Mouse (Mus musculus) olfactory bulb, adult 2 months (tissue): ENCODE results near the gene 9530003J23Rik.

Experiments used
- CTCF ChIP-seq: fragments of 200-500 bp; IDR thresholded peaks from 2 replicates; pipeline ENCODE4 v1.5.1; 2012; ENCODE audit warnings: low read depth, mild to moderate bottlenecking, low read length, moderate library complexity; ENCODE audit not compliant: insufficient read depth
- POLR2A ChIP-seq: fragments of 200-500 bp; IDR thresholded peaks from 2 replicates; pipeline ENCODE4 v1.6.1; 2012; ENCODE audit warnings: mild to moderate bottlenecking, low read depth, low read length, moderate library complexity; ENCODE audit not compliant: insufficient read depth

GRCm38 (mm10) chr10:117282551-117282950 lies 44.0 kb upstream of the 9530003J23Rik start:
- TF ChIP-seq CTCF (no peak), POLR2A (no peak)
